Mouse (Mus musculus): ENCODE data around the gene Hcfc1r1. TPM values are rescaled to one million over a fixed set of nuclear protein-coding genes. Genes with fewer than 3 reads are reported as not detected.
A peak's percentile ranks its signal among the peaks of the same experiment; 100 is the strongest.

The Hcfc1r1 gene
- polyA plus RNA-seq, 1 experiment from 2014 or later = 47.9 TPM

DNA sequence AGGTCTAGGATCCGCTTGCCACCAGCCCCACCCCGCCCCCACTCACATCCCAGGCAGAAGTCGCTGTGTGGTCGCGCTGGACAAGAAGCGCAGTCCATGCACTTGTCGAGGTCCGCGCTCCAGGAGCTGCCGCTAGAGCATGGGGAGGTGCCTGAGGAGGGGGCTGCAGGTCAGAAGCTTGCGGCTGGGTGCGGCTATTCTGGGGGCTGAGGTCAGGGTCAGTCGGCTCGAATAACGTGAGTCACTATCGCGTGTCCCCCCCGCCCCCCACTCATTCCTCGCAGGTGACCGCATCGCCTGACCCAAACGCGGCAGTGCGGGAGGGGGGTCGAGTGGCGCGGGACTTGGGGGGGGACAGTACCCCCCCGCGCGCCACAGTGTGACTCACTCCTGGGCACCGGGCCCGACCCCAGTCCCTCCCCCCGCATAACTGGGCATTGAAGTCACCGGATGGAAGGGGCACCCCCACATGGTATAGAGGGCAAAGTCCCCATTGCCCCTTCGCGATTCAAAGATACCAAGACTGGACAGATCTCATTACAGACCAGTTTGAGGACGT lies 3.2 kb downstream of the Hcfc1r1 start:
- Histone ChIP-seq H3K4me1 (ENCODE audit: control insufficient read depth, insufficient read depth, low read length) (peaks cover 3% of the 10 kb centered on the region; the same call in 1 of the 2 replicates), H3K36me3 (replicated peaks; ENCODE audit: control insufficient read depth, insufficient read depth, low read depth, low read length) (no peaks in the 10 kb centered on the region), H3K4me3 (ENCODE audit: low read depth, low read length) (peak overlapping the region; percentile 44), H3K27ac (replicated peaks; ENCODE audit: low read depth, low read length) (no peak overlapping the region), H3K9me3 (replicated peaks; ENCODE audit: control insufficient read depth, low read length) (no peaks in the 10 kb centered on the region), H3K27me3 (ENCODE audit: control insufficient read depth, insufficient read depth, low read length) (peaks cover 31% of the 10 kb centered on the region), H3K4me2 (ENCODE audit: low read depth, low read length) (peak overlapping the region; percentile 92), H3K9ac (replicated peaks; ENCODE audit: low read length) (peak overlapping the region; percentile 33)
- under 1% methylated on average over 35 of the region's 37 CpGs for WGBS
- ATAC-seq (replicated peaks; ENCODE audit: insufficient number of reproducible peaks, low FRiP score, low TSS enrichment, low read depth) (no peak), DNase-seq (ENCODE audit: low spot score) (no peak)

- H3K4me3 ChIP-seq (ENCODE audit: low read depth, low read length) = peak within 1 kb of the TSS; percentile 44
- no peaks in the 10 kb centered on the region for H3K9me3 ChIP-seq (replicated peaks; ENCODE audit: control insufficient read depth, low read length)
- no peak within 1 kb of the TSS for H3K27ac ChIP-seq (replicated peaks; ENCODE audit: low read depth, low read length)
- H3K27me3 ChIP-seq (ENCODE audit: control insufficient read depth, insufficient read depth, low read length) = peaks cover 35% of the 10 kb centered on the region
- ATAC-seq (replicated peaks; ENCODE audit: insufficient number of reproducible peaks, low FRiP score, low TSS enrichment, low read depth) (no peak), DNase-seq (ENCODE audit: low spot score) (peak; percentile 91)
- H3K4me1 ChIP-seq (ENCODE audit: control insufficient read depth, insufficient read depth, low read length) = peaks cover 3% of the 10 kb centered on the region; the same call in 1 of the 2 replicates
- H3K36me3 ChIP-seq (replicated peaks; ENCODE audit: control insufficient read depth, insufficient read depth, low read depth, low read length) = no peaks in the 10 kb centered on the region
- peak within 1 kb of the TSS; percentile 92 for H3K4me2 ChIP-seq (ENCODE audit: low read depth, low read length)
- WGBS = under 1% methylated on average over 34 of the region's 34 CpGs
- peak within 1 kb of the TSS; percentile 54 for H3K9ac ChIP-seq (replicated peaks; ENCODE audit: low read length)
Measured at GRCm38 (mm10) chr17:23677236-23677679, 3.9 kb downstream of the Hcfc1r1 start, which contains the start of gene Tnfrsf12a. Tnfrsf12a (minus strand) TSS chr17:23677468.

- Histone ChIP-seq H3K4me2 (ENCODE audit: low read depth, low read length) (peak within 1 kb of the TSS; percentile 32), H3K9ac (replicated peaks; ENCODE audit: low read length) (no peak within 1 kb of the TSS; the same call in 1 of the 2 replicates), H3K4me3 (ENCODE audit: low read depth, low read length) (peak within 1 kb of the TSS; percentile 21), H3K4me1 (ENCODE audit: control insufficient read depth, insufficient read depth, low read length) (peaks cover 3% of the 10 kb centered on the region), H3K27ac (replicated peaks; ENCODE audit: low read depth, low read length) (peak within 1 kb of the TSS; percentile 20; the same call in 1 of the 2 replicates), H3K27me3 (ENCODE audit: control insufficient read depth, insufficient read depth, low read length) (peaks cover 53% of the 10 kb centered on the region), H3K36me3 (replicated peaks; ENCODE audit: control insufficient read depth, insufficient read depth, low read depth, low read length) (no peaks in the 10 kb centered on the region), H3K9me3 (replicated peaks; ENCODE audit: control insufficient read depth, low read length) (no peaks in the 10 kb centered on the region)
- ATAC-seq (replicated peaks; ENCODE audit: insufficient number of reproducible peaks, low FRiP score, low TSS enrichment, low read depth) (no peak), DNase-seq (ENCODE audit: low spot score) (peak; percentile 49)
- WGBS = 2% methylated on average over 38 of the region's 38 CpGs
Measured at GRCm38 (mm10) chr17:23679127-23679835, 5.9 kb downstream of the Hcfc1r1 start, which contains the start of gene Cldn6. Cldn6 (plus strand) TSS chr17:23679249.

- peak overlapping the region; percentile 21 for H3K4me3 ChIP-seq (ENCODE audit: low read depth, low read length)
Measured at GRCm38 (mm10) chr17:23680336-23680735, 6.9 kb downstream of the Hcfc1r1 start.

GRCm38 (mm10) chr17:23681086-23681485 lies 7.7 kb downstream of the Hcfc1r1 start:
- ATAC-seq (replicated peaks; ENCODE audit: insufficient number of reproducible peaks, low FRiP score, low TSS enrichment, low read depth) (no peak), DNase-seq (ENCODE audit: low spot score) (no peak)
- Histone ChIP-seq H3K36me3 (replicated peaks; ENCODE audit: control insufficient read depth, insufficient read depth, low read depth, low read length) (no peaks in the 10 kb centered on the region), H3K9me3 (replicated peaks; ENCODE audit: control insufficient read depth, low read length) (no peaks in the 10 kb centered on the region), H3K4me3 (ENCODE audit: low read depth, low read length) (no peak overlapping the region), H3K9ac (replicated peaks; ENCODE audit: low read length) (no peak overlapping the region), H3K27me3 (ENCODE audit: control insufficient read depth, insufficient read depth, low read length) (peaks cover 53% of the 10 kb centered on the region), H3K4me2 (ENCODE audit: low read depth, low read length) (no peak overlapping the region), H3K27ac (replicated peaks; ENCODE audit: low read depth, low read length) (no peak overlapping the region), H3K4me1 (ENCODE audit: control insufficient read depth, insufficient read depth, low read length) (no peaks in the 10 kb centered on the region; the same call in 1 of the 2 replicates)
- WGBS = 69% methylated on average over 10 of the region's 10 CpGs

More at GRCm38 (mm10) chr17:23680336-23680735, 6.9 kb downstream of the Hcfc1r1 start:
- DNase-seq (ENCODE audit: low spot score) (no peak), ATAC-seq (replicated peaks; ENCODE audit: insufficient number of reproducible peaks, low FRiP score, low TSS enrichment, low read depth) (no peak)
- no peak overlapping the region for H3K9ac ChIP-seq (replicated peaks; ENCODE audit: low read length)
- WGBS = 73% methylated on average over 9 of the region's 9 CpGs
- H3K4me2 ChIP-seq (ENCODE audit: low read depth, low read length) = no peak overlapping the region
- H3K27me3 ChIP-seq (ENCODE audit: control insufficient read depth, insufficient read depth, low read length) = peaks cover 53% of the 10 kb centered on the region
- no peaks in the 10 kb centered on the region for H3K9me3 ChIP-seq (replicated peaks; ENCODE audit: control insufficient read depth, low read length)
- no peaks in the 10 kb centered on the region for H3K36me3 ChIP-seq (replicated peaks; ENCODE audit: control insufficient read depth, insufficient read depth, low read depth, low read length)
- H3K27ac ChIP-seq (replicated peaks; ENCODE audit: low read depth, low read length) = no peak overlapping the region
- no peaks in the 10 kb centered on the region; the same call in 1 of the 2 replicates for H3K4me1 ChIP-seq (ENCODE audit: control insufficient read depth, insufficient read depth, low read length)

DNA sequence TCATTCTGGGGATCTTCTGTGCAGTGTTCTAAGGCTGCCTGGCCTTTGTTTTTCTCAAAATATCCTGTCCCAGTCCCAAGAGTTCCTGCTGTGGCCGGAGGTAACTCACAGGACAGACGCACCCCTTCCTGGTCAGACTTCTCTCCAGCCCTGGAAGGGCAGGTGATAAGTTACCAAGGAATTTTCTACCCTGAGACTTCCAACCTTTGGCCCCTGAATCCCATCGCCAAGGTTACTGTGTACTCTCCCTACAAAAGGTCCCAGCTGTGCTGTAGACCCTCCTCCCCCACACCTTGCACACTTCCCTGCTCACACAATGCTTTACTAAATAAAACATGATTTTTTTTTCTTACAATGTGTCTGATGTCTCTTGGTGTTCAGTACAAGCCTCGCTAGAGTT lies 8.7 kb downstream of the Hcfc1r1 start:
- Histone ChIP-seq H3K4me1 (ENCODE audit: control insufficient read depth, insufficient read depth, low read length) (no peaks in the 10 kb centered on the region; the same call in 1 of the 2 replicates), H3K36me3 (replicated peaks; ENCODE audit: control insufficient read depth, insufficient read depth, low read depth, low read length) (no peaks in the 10 kb centered on the region), H3K27ac (replicated peaks; ENCODE audit: low read depth, low read length) (no peak overlapping the region), H3K9ac (replicated peaks; ENCODE audit: low read length) (no peak overlapping the region), H3K4me3 (ENCODE audit: low read depth, low read length) (no peak overlapping the region), H3K9me3 (replicated peaks; ENCODE audit: control insufficient read depth, low read length) (no peaks in the 10 kb centered on the region), H3K27me3 (ENCODE audit: control insufficient read depth, insufficient read depth, low read length) (peaks cover 51% of the 10 kb centered on the region), H3K4me2 (ENCODE audit: low read depth, low read length) (no peak overlapping the region)
- WGBS = 66% methylated on average over 4 of the region's 4 CpGs
- DNase-seq (ENCODE audit: low spot score) (no peak), ATAC-seq (replicated peaks; ENCODE audit: insufficient number of reproducible peaks, low FRiP score, low TSS enrichment, low read depth) (no peak)

DNA sequence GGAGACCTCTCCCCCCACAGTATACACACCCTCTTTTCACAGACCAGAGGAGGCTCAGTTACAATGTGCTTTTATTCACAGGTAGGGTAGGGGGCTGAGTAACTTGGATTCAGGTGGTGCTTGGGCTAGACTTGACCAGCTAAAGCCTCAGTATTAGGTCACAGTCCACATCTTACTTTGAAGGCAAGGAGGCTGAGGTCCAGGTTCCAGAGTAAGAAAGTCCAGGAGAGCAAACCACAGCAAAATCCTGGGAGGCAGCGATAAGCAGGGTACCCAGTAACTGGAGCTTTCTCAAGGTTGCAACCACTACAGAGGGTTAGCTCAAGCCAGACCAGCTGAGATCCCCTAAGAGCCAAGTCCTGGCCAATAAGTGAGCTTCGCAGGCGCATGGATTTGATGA lies 9.1 kb downstream of the Hcfc1r1 start:
- Histone ChIP-seq H3K27me3 (ENCODE audit: control insufficient read depth, insufficient read depth, low read length) (peaks cover 51% of the 10 kb centered on the region), H3K4me2 (ENCODE audit: low read depth, low read length) (peak overlapping the region; percentile 0; the same call in 1 of the 2 replicates), H3K4me1 (ENCODE audit: control insufficient read depth, insufficient read depth, low read length) (no peaks in the 10 kb centered on the region; the same call in 1 of the 2 replicates), H3K36me3 (replicated peaks; ENCODE audit: control insufficient read depth, insufficient read depth, low read depth, low read length) (no peaks in the 10 kb centered on the region), H3K4me3 (ENCODE audit: low read depth, low read length) (no peak overlapping the region), H3K9me3 (replicated peaks; ENCODE audit: control insufficient read depth, low read length) (no peaks in the 10 kb centered on the region), H3K27ac (replicated peaks; ENCODE audit: low read depth, low read length) (no peak overlapping the region), H3K9ac (replicated peaks; ENCODE audit: low read length) (no peak overlapping the region)
- no peak for DNase-seq (ENCODE audit: low spot score)
- WGBS = 53% methylated on average over 3 of the region's 3 CpGs
- no peak for ATAC-seq (replicated peaks; ENCODE audit: insufficient number of reproducible peaks, low FRiP score, low TSS enrichment, low read depth)

DNA sequence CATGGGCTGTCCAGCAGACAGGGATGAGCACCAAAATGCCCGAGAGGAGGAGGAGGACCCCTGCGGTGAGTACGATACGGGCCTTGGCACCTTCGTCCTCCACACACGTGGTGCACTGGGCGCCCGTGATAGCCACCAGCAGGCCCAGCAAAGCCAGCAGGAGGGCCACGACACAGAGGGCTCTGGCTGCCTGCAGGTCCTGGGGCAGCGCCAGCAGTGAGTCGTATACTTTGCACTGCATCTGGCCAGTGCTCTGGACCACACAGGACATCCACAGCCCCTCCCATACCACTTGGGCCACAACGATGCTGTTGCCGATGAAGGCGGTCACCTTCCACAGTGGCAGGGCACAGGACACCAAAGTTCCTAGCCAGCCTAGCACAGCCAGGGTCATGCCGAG lies 9.8 kb downstream of the Hcfc1r1 start:
- WGBS = 29% methylated on average over 15 of the region's 15 CpGs
- Histone ChIP-seq H3K4me1 (ENCODE audit: control insufficient read depth, insufficient read depth, low read length) (no peaks in the 10 kb centered on the region; the same call in 1 of the 2 replicates), H3K36me3 (replicated peaks; ENCODE audit: control insufficient read depth, insufficient read depth, low read depth, low read length) (no peaks in the 10 kb centered on the region), H3K27ac (replicated peaks; ENCODE audit: low read depth, low read length) (no peak overlapping the region), H3K9ac (replicated peaks; ENCODE audit: low read length) (no peak overlapping the region; the same call in 1 of the 2 replicates), H3K9me3 (replicated peaks; ENCODE audit: control insufficient read depth, low read length) (no peaks in the 10 kb centered on the region), H3K4me2 (ENCODE audit: low read depth, low read length) (no peak overlapping the region; the same call in 1 of the 2 replicates), H3K27me3 (ENCODE audit: control insufficient read depth, insufficient read depth, low read length) (peaks cover 51% of the 10 kb centered on the region), H3K4me3 (ENCODE audit: low read depth, low read length) (peak overlapping the region; percentile 18)
- ATAC-seq (replicated peaks; ENCODE audit: insufficient number of reproducible peaks, low FRiP score, low TSS enrichment, low read depth) (peak; percentile 30; the same call in 1 of the 2 replicates), DNase-seq (ENCODE audit: low spot score) (no peak)
